Mouse (Mus musculus) kidney, embryonic 15.5 days (tissue): ENCODE data around the gene Drg2. TPM values are rescaled to one million over a fixed set of nuclear protein-coding genes. Genes with fewer than 3 reads are reported as not detected.

ENCODE experiments used
- ATAC-seq: fragments of 200-750 bp; cut with Nextera tagmentation; replicated peaks from 2 replicates; pipeline ENCODE4 v1.8.0; 2017; ENCODE audit warnings: moderate TSS enrichment; ENCODE audit not compliant: low FRiP score
- H3K27ac ChIP-seq: fragments of 300-500 bp; sonication (generic); 2 replicates; pipeline ENCODE4 v1.5.1; 2015; ENCODE audit warnings: mild to moderate bottlenecking, inconsistent platforms
- H3K27me3 ChIP-seq: fragments of 300-500 bp; sonication (generic); 2 replicates; pipeline ENCODE4 v1.6.1; 2015; ENCODE audit warnings: inconsistent platforms
- H3K36me3 ChIP-seq: fragments of 300-500 bp; sonication (generic); 2 replicates; pipeline ENCODE4 v1.6.1; 2015; ENCODE audit warnings: inconsistent platforms
- H3K4me1 ChIP-seq: fragments of 300-500 bp; sonication (generic); 2 replicates; pipeline ENCODE4 v1.6.1; 2015; ENCODE audit warnings: inconsistent platforms
- H3K4me2 ChIP-seq: fragments of 300-500 bp; sonication (generic); 2 replicates; pipeline ENCODE4 v1.6.1; 2015; ENCODE audit warnings: moderate library complexity, mild to moderate bottlenecking, inconsistent platforms
- H3K4me3 ChIP-seq: fragments of 300-500 bp; sonication (generic); replicated peaks from 2 replicates; pipeline ENCODE4 v1.5.1; 2015; ENCODE audit warnings: mild to moderate bottlenecking, inconsistent platforms
- H3K9ac ChIP-seq: fragments of 300-500 bp; sonication (generic); 2 replicates; pipeline ENCODE4 v1.6.1; 2015; ENCODE audit warnings: mild to moderate bottlenecking, inconsistent platforms
- H3K9me3 ChIP-seq: fragments of 300-500 bp; sonication (generic); replicated peaks from 2 replicates; pipeline ENCODE4 v1.6.1; 2016; ENCODE audit warnings: inconsistent platforms
- WGBS: fragments of 180-500 bp; shearing (Covaris S2); methylation state at CpG from one replicate; pipeline ENCODE4 v1.1.7; 2015; ENCODE audit warnings: mixed read lengths; 5-methylcytosine and 5-hydroxymethylcytosine counted together
- polyA plus RNA-seq: library from polyadenylated mRNA; unstranded; fragments of >200 nt; fragmentation: Nextera tagmentation; extraction: Ambion mirVana; gene quantifications from 2 replicates; pipeline ENCODE4 v1.2.1, GENCODE M21; 2015

Drg2 gene
- polyA plus RNA-seq, 1 experiment from 2014 or later = 120 TPM

DNA sequence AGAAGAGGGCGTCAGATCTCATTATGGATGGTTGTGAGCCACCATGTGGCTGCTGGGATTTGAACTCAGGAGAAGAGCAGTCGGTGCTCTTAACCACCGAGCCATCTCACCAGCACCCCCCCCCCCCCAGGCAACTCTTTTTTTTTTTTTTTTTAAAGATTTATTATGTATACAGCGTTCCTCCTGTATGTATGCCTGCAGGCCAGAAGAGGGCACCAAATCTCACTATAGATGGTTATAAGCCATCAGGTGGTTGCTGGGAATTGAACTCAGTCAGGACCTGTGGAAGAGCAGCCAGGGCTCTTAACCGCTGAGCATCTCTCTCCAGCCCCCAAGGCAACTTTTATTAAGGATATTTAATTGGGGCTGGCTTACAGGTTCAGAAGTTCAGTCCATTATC, 20.1 kb downstream of the Drg2 start:
- no peak overlapping the region for H3K9ac ChIP-seq
- no peaks in the 10 kb centered on the region for H3K9me3 ChIP-seq
- H3K4me3 ChIP-seq = no peak overlapping the region
- H3K36me3 ChIP-seq = peaks cover 13% of the 10 kb centered on the region
- H3K27ac ChIP-seq = peak overlapping the region; percentile 63; the same call in 1 of the 2 replicates
- no peak for ATAC-seq
- WGBS = 81% methylated on average over 5 of the region's 5 CpGs
- H3K4me1 ChIP-seq = peaks cover 12% of the 10 kb centered on the region
- H3K27me3 ChIP-seq = no peaks in the 10 kb centered on the region
- H3K4me2 ChIP-seq = no peak overlapping the region

DNA sequence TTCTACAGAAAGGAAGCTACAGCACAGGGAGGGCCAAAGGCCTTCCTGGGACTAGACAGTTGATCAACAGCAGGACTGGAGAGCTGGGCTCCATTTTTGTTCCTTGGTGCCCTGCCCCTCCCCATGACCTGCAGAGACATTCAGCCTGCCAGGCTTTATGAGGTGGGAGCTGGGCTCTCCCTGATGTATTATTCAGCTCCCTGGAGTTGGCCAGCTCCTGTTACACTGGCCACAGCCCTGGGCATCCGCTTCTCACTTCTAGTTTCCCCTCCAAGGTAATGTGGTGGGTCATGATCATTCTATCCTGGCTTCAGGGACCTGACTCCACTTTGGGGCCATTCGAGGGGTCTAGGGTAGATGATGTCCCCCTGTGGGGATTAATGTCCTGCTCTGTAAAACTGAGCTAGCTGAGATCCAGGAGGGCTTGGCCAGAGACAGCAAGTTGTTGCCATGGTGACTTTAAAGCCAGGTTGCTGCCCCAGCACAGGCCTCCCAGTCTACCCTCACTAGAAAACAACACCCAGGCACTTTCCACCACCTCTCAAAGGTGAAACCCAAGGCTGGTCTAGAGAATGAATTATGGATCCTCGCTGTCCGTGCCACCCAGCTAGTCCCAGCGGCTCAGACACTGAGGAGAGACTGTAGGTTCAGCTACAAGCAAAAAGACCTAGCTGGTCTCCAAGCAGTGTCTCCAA, 21.4 kb downstream of the Drg2 start:
- H3K4me3 ChIP-seq = no peak overlapping the region
- H3K9ac ChIP-seq = no peak overlapping the region
- WGBS = 49% methylated on average over 5 of the region's 5 CpGs
- H3K4me1 ChIP-seq = peaks cover 12% of the 10 kb centered on the region
- H3K36me3 ChIP-seq = no peaks in the 10 kb centered on the region
- ATAC-seq = peak; percentile 71
- H3K27ac ChIP-seq = peak overlapping the region; percentile 63
- no peaks in the 10 kb centered on the region for H3K9me3 ChIP-seq
- H3K27me3 ChIP-seq = no peaks in the 10 kb centered on the region
- H3K4me2 ChIP-seq = no peak overlapping the region

- H3K9me3 ChIP-seq = no peaks in the 10 kb centered on the region
- no peaks in the 10 kb centered on the region for H3K36me3 ChIP-seq
- H3K4me1 ChIP-seq = peaks cover 12% of the 10 kb centered on the region
- 40% methylated on average over 17 of the region's 17 CpGs for WGBS
- H3K27me3 ChIP-seq = no peaks in the 10 kb centered on the region
- no peak overlapping the region for H3K4me3 ChIP-seq
- H3K27ac ChIP-seq = no peak overlapping the region
- peak; percentile 17; the same call in 1 of the 2 replicates for ATAC-seq
- H3K4me2 ChIP-seq = peak overlapping the region; percentile 41
- no peak overlapping the region for H3K9ac ChIP-seq
Measured at GRCm38 (mm10) chr11:60478121-60478520, 23.7 kb downstream of the Drg2 start.

DNA sequence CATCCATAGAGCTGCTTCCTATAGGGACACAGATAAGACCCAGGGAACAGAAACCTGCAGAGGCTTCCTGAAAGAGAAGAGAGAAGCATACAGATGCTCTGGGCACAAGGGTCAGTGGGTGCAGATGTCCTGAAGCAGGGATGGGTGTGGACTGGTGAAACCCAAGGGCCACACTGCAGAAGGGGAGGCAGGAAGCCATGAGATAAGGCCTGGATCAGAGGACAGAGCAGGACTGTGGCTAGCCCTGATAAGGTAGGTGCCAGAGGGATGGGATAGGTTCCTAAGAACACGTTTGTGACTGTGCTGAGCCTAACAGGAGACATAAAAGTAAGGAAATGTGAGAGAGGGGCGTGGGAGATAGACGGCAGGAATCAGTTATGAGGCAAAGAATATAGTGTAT, 31.9 kb downstream of the Drg2 start:
- no peaks in the 10 kb centered on the region for H3K27me3 ChIP-seq
- H3K4me1 ChIP-seq = no peaks in the 10 kb centered on the region
- no peak overlapping the region for H3K4me3 ChIP-seq
- no peaks in the 10 kb centered on the region for H3K36me3 ChIP-seq
- no peak overlapping the region for H3K27ac ChIP-seq
- H3K9ac ChIP-seq = no peak overlapping the region
- no peak for ATAC-seq
- no peak overlapping the region for H3K4me2 ChIP-seq
- H3K9me3 ChIP-seq = no peaks in the 10 kb centered on the region
- 63% methylated on average over 3 of the region's 3 CpGs for WGBS

DNA sequence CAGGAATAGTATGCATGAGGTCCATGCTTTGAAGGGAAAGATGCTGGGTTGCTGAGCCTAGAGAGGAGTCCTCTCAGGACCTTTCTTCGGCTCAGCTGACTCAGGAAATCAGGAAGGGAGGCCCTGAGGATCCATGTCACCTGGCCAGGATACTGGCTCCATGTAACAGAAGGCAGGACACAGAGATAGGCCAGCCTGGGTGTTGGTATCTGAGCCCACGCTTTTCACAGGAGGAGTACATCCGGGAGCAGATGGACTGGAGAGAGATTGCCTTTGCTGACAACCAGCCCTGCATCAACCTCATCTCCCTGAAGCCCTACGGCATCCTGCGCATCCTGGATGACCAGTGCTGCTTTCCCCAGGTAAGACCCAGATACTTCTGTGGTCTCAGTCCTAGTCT, 38.3 kb downstream of the Drg2 start:
- Histone ChIP-seq H3K9me3 (no peaks in the 10 kb centered on the region), H3K4me3 (no peak overlapping the region), H3K27me3 (no peaks in the 10 kb centered on the region), H3K9ac (no peak overlapping the region), H3K4me1 (no peaks in the 10 kb centered on the region), H3K27ac (no peak overlapping the region), H3K4me2 (no peak overlapping the region), H3K36me3 (no peaks in the 10 kb centered on the region)
- 84% methylated on average over 5 of the region's 5 CpGs for WGBS
- no peak for ATAC-seq

GRCm38 (mm10) chr11:60495692-60496091, 41.3 kb downstream of the Drg2 start:
- WGBS = 62% methylated on average over 2 of the region's 2 CpGs
- no peaks in the 10 kb centered on the region for H3K4me1 ChIP-seq
- ATAC-seq = no peak
- no peaks in the 10 kb centered on the region for H3K9me3 ChIP-seq
- H3K4me3 ChIP-seq = no peak overlapping the region
- H3K4me2 ChIP-seq = no peak overlapping the region
- no peak overlapping the region for H3K27ac ChIP-seq
- H3K9ac ChIP-seq = no peak overlapping the region
- no peaks in the 10 kb centered on the region for H3K36me3 ChIP-seq
- H3K27me3 ChIP-seq = no peaks in the 10 kb centered on the region

GRCm38 (mm10) chr11:60507281-60507680, 52.9 kb downstream of the Drg2 start:
- Histone ChIP-seq H3K4me1 (peaks cover 18% of the 10 kb centered on the region; the same call in 1 of the 2 replicates), H3K4me2 (no peak overlapping the region), H3K27me3 (peaks cover 28% of the 10 kb centered on the region), H3K9ac (no peak overlapping the region), H3K36me3 (no peaks in the 10 kb centered on the region), H3K4me3 (no peak overlapping the region), H3K9me3 (no peaks in the 10 kb centered on the region), H3K27ac (no peak overlapping the region)
- WGBS = 80% methylated on average over 13 of the region's 13 CpGs
- no peak for ATAC-seq

DNA sequence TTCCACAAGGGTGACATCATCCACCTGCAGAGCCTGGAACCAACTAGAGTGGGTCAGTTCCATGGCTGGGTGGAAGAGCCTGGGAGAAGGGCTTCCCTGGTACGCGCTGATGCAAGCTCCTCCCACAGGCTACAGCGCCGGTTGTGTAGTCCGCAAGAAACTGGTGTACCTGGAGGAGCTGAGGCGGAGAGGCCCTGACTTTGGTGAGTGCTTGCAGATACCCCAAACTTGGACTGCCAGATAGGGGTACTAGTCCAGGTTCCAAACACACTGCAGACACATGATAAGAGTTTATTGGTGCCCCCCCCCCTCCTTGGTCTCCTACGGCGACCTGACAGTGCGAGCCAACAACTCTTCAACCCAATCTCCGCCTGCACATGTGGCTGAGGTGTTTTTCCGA, 54.6 kb downstream of the Drg2 start:
- H3K4me3 ChIP-seq = peak overlapping the region; percentile 41
- no peaks in the 10 kb centered on the region for H3K9me3 ChIP-seq
- no peak overlapping the region for H3K9ac ChIP-seq
- peak; percentile 59; the same call in 1 of the 2 replicates for ATAC-seq
- H3K4me1 ChIP-seq = peaks cover 12% of the 10 kb centered on the region; the same call in 1 of the 2 replicates
- H3K27ac ChIP-seq = no peak overlapping the region
- peak overlapping the region; percentile 68 for H3K4me2 ChIP-seq
- no peaks in the 10 kb centered on the region for H3K36me3 ChIP-seq
- 5% methylated on average over 11 of the region's 11 CpGs for WGBS
- H3K27me3 ChIP-seq = peaks cover 28% of the 10 kb centered on the region

- H3K9me3 ChIP-seq = no peaks in the 10 kb centered on the region
- peak; percentile 62 for ATAC-seq
- under 1% methylated on average over 25 of the region's 25 CpGs for WGBS
- H3K27me3 ChIP-seq = peaks cover 28% of the 10 kb centered on the region
- H3K27ac ChIP-seq = no peak overlapping the region
- peaks cover 12% of the 10 kb centered on the region; the same call in 1 of the 2 replicates for H3K4me1 ChIP-seq
- H3K4me2 ChIP-seq = peak overlapping the region; percentile 68
- no peaks in the 10 kb centered on the region for H3K36me3 ChIP-seq
- peak overlapping the region; percentile 41 for H3K4me3 ChIP-seq
- peak overlapping the region; percentile 14; the same call in 1 of the 2 replicates for H3K9ac ChIP-seq
Measured at GRCm38 (mm10) chr11:60509500-60509899, 55.1 kb downstream of the Drg2 start.

DNA sequence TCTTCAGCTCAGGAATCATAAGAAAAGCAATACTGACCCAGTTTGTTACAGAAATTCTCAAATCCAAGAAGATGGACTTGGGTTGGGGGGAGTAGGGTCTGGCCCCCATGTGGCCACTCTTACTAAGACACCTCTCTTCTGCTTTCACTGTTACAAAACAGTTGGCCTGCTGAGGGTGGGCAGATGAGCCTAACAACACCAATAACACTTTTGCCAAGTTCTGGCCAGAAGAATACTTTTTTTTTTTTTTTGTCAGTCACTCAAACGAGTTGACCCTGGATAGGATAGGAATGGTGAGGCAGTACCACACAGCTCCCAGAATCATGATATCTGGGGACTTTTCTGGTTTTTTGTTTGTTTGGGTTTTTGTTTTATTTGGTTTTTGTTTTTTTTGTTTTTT, 57.5 kb downstream of the Drg2 start:
- WGBS = 81% methylated on average over 1 of the region's 1 CpGs
- no peak overlapping the region for H3K9ac ChIP-seq
- peaks cover 28% of the 10 kb centered on the region for H3K27me3 ChIP-seq
- H3K4me1 ChIP-seq = peaks cover 12% of the 10 kb centered on the region; the same call in 1 of the 2 replicates
- H3K4me2 ChIP-seq = no peak overlapping the region
- ATAC-seq = no peak
- no peaks in the 10 kb centered on the region for H3K36me3 ChIP-seq
- no peak overlapping the region for H3K27ac ChIP-seq
- no peak overlapping the region for H3K4me3 ChIP-seq
- H3K9me3 ChIP-seq = no peaks in the 10 kb centered on the region

GRCm38 (mm10) chr11:60512520-60512919, 58.1 kb downstream of the Drg2 start:
- no peak overlapping the region for H3K4me3 ChIP-seq
- no peaks in the 10 kb centered on the region for H3K9me3 ChIP-seq
- no peak for ATAC-seq
- H3K4me2 ChIP-seq = no peak overlapping the region
- peaks cover 12% of the 10 kb centered on the region; the same call in 1 of the 2 replicates for H3K4me1 ChIP-seq
- H3K27me3 ChIP-seq = peaks cover 26% of the 10 kb centered on the region
- no peak overlapping the region for H3K9ac ChIP-seq
- H3K36me3 ChIP-seq = no peaks in the 10 kb centered on the region
- H3K27ac ChIP-seq = no peak overlapping the region
- 86% methylated on average over 2 of the region's 2 CpGs for WGBS

DNA sequence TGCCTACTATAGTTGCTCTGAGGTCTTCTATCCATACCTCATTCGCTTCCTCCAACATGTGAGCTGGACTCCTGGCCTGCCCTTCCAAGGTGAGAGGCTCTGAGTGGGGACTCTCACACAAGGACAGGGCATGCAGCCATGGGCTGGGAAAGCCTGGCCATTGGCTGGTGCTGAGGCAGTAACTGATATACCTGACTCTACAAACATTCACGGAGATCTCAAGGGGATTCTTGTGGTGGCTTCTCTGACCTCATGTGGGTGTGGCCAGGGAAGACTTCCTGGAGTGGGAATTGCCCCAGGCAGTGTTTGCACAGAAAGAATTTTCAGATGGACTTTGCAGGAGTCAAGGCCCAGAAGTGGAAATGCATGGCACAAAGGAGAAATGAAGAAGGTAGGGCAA, 60.5 kb downstream of the Drg2 start:
- Histone ChIP-seq H3K4me3 (no peak overlapping the region), H3K27me3 (peaks cover 10% of the 10 kb centered on the region; the same call in 1 of the 2 replicates), H3K4me2 (no peak overlapping the region), H3K9ac (no peak overlapping the region), H3K9me3 (no peaks in the 10 kb centered on the region), H3K27ac (no peak overlapping the region), H3K4me1 (no peaks in the 10 kb centered on the region), H3K36me3 (no peaks in the 10 kb centered on the region)
- 54% methylated on average over 2 of the region's 2 CpGs for WGBS
- ATAC-seq = no peak

GRCm38 (mm10) chr11:60518305-60518704, 63.9 kb downstream of the Drg2 start:
- Histone ChIP-seq H3K36me3 (no peaks in the 10 kb centered on the region), H3K9ac (no peak overlapping the region), H3K9me3 (no peaks in the 10 kb centered on the region), H3K4me1 (no peaks in the 10 kb centered on the region), H3K27ac (no peak overlapping the region), H3K4me3 (no peak overlapping the region), H3K27me3 (no peaks in the 10 kb centered on the region), H3K4me2 (no peak overlapping the region)
- ATAC-seq = no peak
- WGBS = 63% methylated on average over 4 of the region's 4 CpGs
